Mouse (Mus musculus): ENCODE data around the gene Sdr39u1.

DNA sequence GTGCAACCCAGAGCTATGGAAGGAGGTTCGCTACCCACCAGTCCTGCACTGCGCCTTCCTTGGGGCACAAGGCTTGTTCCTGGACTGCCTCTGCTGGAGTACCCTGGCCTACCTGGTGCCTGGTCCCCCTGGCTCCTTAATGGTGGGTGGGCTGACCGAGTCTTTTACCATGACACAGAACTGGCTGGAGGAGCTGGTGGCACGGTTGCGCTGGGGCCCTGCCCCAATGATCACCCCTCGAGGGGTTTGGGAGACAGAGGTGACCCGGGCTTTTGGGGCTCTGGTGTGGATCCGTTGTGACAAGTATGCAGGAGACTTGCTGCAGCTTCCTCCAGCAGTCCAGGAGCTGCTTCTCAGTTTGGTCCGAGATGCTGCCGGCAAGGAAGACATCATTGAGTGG, 37.1 kb downstream of the Sdr39u1 start:
- TF ChIP-seq ZC3H11A (IDR thresholded peaks at IDR 0.05; ENCODE audit: borderline replicate concordance, low read depth, low read length) (no peak), CHD2 (IDR thresholded peaks at IDR 0.05; ENCODE audit: low read depth, low read length) (no peak), ZNF384 (IDR thresholded peaks at IDR 0.05; ENCODE audit: low read depth, low read length) (no peak)
